Mouse (Mus musculus) lung, postnatal 0 days (tissue): ENCODE data around the gene Hoxc5.

ENCODE experiments used
- CTCF ChIP-seq: IDR thresholded peaks from 2 replicates; pipeline ENCODE4 v1.5.1; 2016; ENCODE audit warnings: antibody characterized with exemption, mild to moderate bottlenecking
- EP300 ChIP-seq: IDR thresholded peaks from 2 replicates; pipeline ENCODE4 v1.6.1; 2016; ENCODE audit warnings: antibody characterized with exemption, mild to moderate bottlenecking, control low read depth

DNA sequence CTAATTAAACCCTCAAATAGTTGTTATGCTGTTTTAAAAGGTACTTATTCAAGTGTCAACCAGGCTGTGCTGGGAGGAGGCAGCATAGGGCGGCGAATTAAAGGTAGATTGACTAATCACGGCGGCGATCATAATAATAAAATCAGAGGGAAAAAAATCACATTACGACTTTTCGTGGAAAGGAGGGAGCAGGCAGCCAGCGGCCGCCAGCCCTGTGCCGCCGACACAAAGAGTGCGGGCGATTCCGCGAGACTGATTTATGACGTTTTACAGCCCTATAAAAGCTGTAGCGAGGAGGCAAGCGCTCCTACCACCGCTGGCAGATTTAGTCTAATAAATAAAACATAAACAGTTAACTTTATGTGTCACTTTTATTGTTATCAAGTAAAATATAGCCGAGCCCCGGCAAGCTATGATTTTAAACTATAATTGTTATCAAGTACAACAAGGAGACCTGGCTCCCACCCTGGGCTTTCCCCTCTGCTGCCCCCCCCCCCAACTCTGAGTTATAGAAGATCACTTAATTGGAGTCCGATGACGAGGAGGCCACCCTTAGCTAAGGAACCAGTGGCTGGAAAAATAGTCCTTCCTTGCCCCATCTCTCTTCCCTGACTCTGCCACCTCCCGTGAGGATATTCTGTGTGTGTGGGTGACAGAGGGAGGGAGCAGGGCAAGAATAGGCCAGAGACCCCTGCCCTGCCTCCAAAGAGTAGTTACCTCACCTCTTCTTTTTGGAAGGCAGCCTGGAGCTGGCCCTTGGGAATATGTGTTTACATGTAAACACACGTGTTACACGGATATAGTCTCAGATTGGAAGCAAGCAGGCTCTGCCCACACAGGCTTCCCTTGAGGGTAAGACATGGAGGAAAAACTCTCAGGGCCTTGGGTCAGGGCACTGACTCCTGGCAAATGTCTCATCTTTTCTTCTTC, 65.7 kb downstream of the Hoxc5 start:
- TF ChIP-seq CTCF: no peak
- no peak for TF ChIP-seq EP300
